Mouse (Mus musculus): ENCODE results near the gene G0s2. TPM values are rescaled to one million over a fixed set of nuclear protein-coding genes. Genes with fewer than 3 reads are reported as not detected.
"Not testable (repeated sequence)": the region's sequence is repeated elsewhere in the genome, so short reads cannot be mapped to it uniquely, and the experiment has no call there.

G0s2 gene
- polyA plus RNA-seq, 1 experiment from 2014 or later, result 11.0 TPM

GRCm38 (mm10) chr1:193263026-193263907 lies 9.8 kb downstream of the G0s2 start:
- Histone ChIP-seq H3K4me1 (no peaks in the 10 kb centered on the region), H3K4me2 (replicated peaks) (no peak overlapping the region), H3K27me3 (no peaks in the 10 kb centered on the region), H3K9ac (replicated peaks) (no peak overlapping the region), H3K27ac (replicated peaks) (no peak overlapping the region), H3K4me3 (no peak overlapping the region), H3K9me3 (no peaks in the 10 kb centered on the region), H3K36me3 (no peaks in the 10 kb centered on the region)
- ATAC-seq (ENCODE audit: low FRiP score, low read depth), result no peak
- 86% methylated on average over 8 of the region's 8 CpGs for WGBS

DNA sequence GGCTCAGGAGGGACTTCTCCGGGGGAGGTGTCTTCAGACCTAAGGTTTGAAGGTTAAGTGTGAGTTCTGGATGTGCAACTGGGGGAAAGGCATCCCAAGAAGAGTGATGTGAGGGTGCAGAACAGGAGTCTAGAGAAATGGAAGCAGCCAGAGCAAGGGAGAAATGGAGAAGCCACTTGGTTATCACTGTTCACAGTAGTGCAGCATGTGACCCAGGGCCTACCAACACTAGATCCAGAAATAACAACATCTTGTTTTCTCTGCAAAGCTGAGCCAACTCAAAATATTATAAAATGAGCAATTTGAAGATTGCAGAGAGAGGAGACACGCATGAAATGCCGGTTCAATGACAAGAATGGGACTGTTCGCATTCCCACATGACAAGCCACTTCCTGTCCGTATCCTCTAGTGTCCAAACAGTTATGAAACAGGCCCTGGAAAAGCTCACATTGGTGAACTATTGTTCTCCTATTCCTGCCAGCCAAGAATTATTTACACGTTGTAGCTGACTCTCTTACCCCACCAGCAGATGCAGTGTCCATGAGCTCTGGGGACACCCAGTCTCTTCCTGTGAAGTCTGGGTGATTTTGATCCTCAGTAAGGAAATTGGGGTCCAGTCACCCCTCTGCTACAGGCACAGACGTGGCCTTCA lies 11.0 kb downstream of the G0s2 start:
- Histone ChIP-seq H3K36me3 (no peaks in the 10 kb centered on the region), H3K27ac (replicated peaks) (no peak overlapping the region), H3K9me3 (no peaks in the 10 kb centered on the region), H3K4me2 (replicated peaks) (no peak overlapping the region), H3K9ac (replicated peaks) (no peak overlapping the region), H3K4me1 (no peaks in the 10 kb centered on the region), H3K27me3 (no peaks in the 10 kb centered on the region), H3K4me3 (no peak overlapping the region)
- ATAC-seq (ENCODE audit: low FRiP score, low read depth), result no peak
- WGBS, result 83% methylated on average over 7 of the region's 7 CpGs

GRCm38 (mm10) chr1:193259559-193259958 lies 13.5 kb downstream of the G0s2 start:
- H3K9ac ChIP-seq (replicated peaks), result no peak overlapping the region
- H3K4me1 ChIP-seq, result no peaks in the 10 kb centered on the region
- no peak overlapping the region for H3K27ac ChIP-seq (replicated peaks)
- no peaks in the 10 kb centered on the region for H3K36me3 ChIP-seq
- no peak overlapping the region for H3K4me3 ChIP-seq
- 0 out of 2 replicates have a peak, but pooled peaks cover 3% of the 10 kb centered on the region for H3K27me3 ChIP-seq
- H3K4me2 ChIP-seq (replicated peaks), result no peak overlapping the region
- ATAC-seq (ENCODE audit: low FRiP score, low read depth), result no peak
- WGBS, result 94% methylated on average over 9 of the region's 9 CpGs
- H3K9me3 ChIP-seq, result no peaks in the 10 kb centered on the region

GRCm38 (mm10) chr1:193256621-193257098 lies 16.4 kb downstream of the G0s2 start:
- no peak overlapping the region for H3K9ac ChIP-seq (replicated peaks)
- no peak overlapping the region for H3K4me2 ChIP-seq (replicated peaks)
- H3K27ac ChIP-seq (replicated peaks), result no peak overlapping the region
- H3K4me3 ChIP-seq, result no peak overlapping the region
- WGBS, result 86% methylated on average over 5 of the region's 5 CpGs
- no peaks in the 10 kb centered on the region for H3K36me3 ChIP-seq
- no peaks in the 10 kb centered on the region for H3K4me1 ChIP-seq
- H3K27me3 ChIP-seq, result 0 out of 2 replicates have a peak, but pooled peaks cover 3% of the 10 kb centered on the region
- no peak for ATAC-seq (ENCODE audit: low FRiP score, low read depth)
- H3K9me3 ChIP-seq, result no peaks in the 10 kb centered on the region

GRCm38 (mm10) chr1:193256289-193256577 lies 16.8 kb downstream of the G0s2 start:
- Histone ChIP-seq H3K4me1 (no peaks in the 10 kb centered on the region), H3K4me2 (replicated peaks) (no peak overlapping the region), H3K27me3 (0 out of 2 replicates have a peak, but pooled peaks cover 3% of the 10 kb centered on the region), H3K9ac (replicated peaks) (no peak overlapping the region), H3K4me3 (no peak overlapping the region), H3K9me3 (no peaks in the 10 kb centered on the region), H3K36me3 (no peaks in the 10 kb centered on the region), H3K27ac (replicated peaks) (no peak overlapping the region)
- ATAC-seq (ENCODE audit: low FRiP score, low read depth), result 0 out of 2 replicates have a peak, but pooled peaks have one; percentile 23

DNA sequence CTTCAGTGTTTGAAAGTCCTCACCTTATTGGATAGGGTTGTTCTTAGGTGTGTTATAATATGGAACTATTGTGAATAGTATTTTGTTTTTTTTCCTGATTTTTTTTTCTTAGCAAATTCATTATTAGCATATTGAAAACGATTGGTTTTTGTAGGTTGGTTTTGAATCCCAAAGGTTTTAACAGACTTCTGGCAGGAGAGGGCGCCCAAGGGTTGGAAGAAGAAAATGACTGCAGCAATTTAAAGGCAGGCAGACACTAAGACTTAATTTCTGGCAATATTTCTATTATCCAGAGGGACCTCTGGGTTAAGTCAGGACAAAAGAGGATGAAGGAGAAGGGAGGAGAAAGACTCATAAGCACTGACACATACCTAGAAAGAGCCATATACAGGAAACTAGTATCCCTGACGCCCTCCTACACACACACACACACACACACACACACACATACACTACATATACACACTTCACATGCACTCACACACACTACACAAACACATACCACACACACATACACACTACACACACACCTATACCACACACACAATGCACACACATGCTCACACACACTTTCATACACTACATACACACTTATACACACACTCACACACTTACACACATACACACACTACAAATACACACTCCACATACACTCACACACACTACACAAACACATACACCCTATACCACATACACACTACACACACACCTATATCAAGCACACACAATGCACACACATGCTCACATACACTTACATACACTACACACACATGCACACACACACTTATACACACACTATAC lies 17.3 kb downstream of the G0s2 start:
- 0 out of 2 replicates have a peak, but pooled peaks have one; percentile 41 for ATAC-seq (ENCODE audit: low FRiP score, low read depth)
- no peaks in the 10 kb centered on the region for H3K9me3 ChIP-seq
- no peak overlapping the region for H3K27ac ChIP-seq (replicated peaks)
- no peaks in the 10 kb centered on the region for H3K36me3 ChIP-seq
- no peak overlapping the region for H3K4me3 ChIP-seq
- WGBS, result 28% methylated on average over 3 of the region's 3 CpGs
- 0 out of 2 replicates have a peak, but pooled peaks cover 3% of the 10 kb centered on the region for H3K27me3 ChIP-seq
- H3K4me1 ChIP-seq, result no peaks in the 10 kb centered on the region
- no peak overlapping the region for H3K4me2 ChIP-seq (replicated peaks)
- H3K9ac ChIP-seq (replicated peaks), result no peak overlapping the region

- Histone ChIP-seq H3K4me2 (replicated peaks) (no peak overlapping the region), H3K27me3 (0 out of 2 replicates have a peak, but pooled peaks cover 3% of the 10 kb centered on the region), H3K9ac (replicated peaks) (no peak overlapping the region), H3K27ac (replicated peaks) (no peak overlapping the region), H3K4me1 (no peaks in the 10 kb centered on the region), H3K36me3 (no peaks in the 10 kb centered on the region), H3K9me3 (no peaks in the 10 kb centered on the region), H3K4me3 (no peak overlapping the region)
- WGBS, result 77% methylated on average over 8 of the region's 8 CpGs
- ATAC-seq (ENCODE audit: low FRiP score, low read depth), result no peak
Measured at GRCm38 (mm10) chr1:193255032-193255431, 18.0 kb downstream of the G0s2 start.

DNA sequence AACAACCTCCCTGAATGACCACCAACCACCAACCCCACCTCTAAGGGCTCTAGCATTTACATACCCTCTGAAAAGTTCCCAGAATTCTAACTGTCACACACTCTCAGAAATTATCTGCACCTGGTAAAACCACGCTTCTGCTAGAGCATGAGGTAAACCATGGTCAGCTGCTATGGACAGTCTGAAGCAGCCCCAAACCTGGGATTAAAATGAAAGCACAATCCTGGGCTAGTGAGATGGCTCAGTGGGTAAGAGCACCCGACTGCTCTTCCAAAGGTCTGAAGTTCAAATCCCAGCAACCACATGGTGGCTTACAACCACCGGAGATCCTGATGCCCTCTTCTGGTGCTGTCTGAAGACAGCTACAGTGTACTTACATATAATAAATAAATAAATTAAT lies 19.1 kb downstream of the G0s2 start:
- not testable (repeated sequence) for H3K9ac ChIP-seq (replicated peaks); H3K9me3 ChIP-seq; H3K4me3 ChIP-seq; H3K27ac ChIP-seq (replicated peaks); H3K27me3 ChIP-seq; ATAC-seq (ENCODE audit: low FRiP score, low read depth); H3K36me3 ChIP-seq; H3K4me1 ChIP-seq; H3K4me2 ChIP-seq (replicated peaks)
- WGBS, result 66% methylated on average over 3 of the region's 3 CpGs

GRCm38 (mm10) chr1:193252616-193253015 lies 20.4 kb downstream of the G0s2 start:
- Histone ChIP-seq H3K9ac (replicated peaks) (no peak overlapping the region), H3K27me3 (0 out of 2 replicates have a peak, but pooled peaks cover 3% of the 10 kb centered on the region), H3K36me3 (no peaks in the 10 kb centered on the region), H3K4me3 (no peak overlapping the region), H3K9me3 (no peaks in the 10 kb centered on the region), H3K27ac (replicated peaks) (no peak overlapping the region), H3K4me2 (replicated peaks) (no peak overlapping the region), H3K4me1 (no peaks in the 10 kb centered on the region)
- no peak for ATAC-seq (ENCODE audit: low FRiP score, low read depth)
- WGBS, result 73% methylated on average over 5 of the region's 5 CpGs

- Histone ChIP-seq H3K9me3 (no peaks in the 10 kb centered on the region), H3K27ac (replicated peaks) (no peak overlapping the region), H3K4me1 (no peaks in the 10 kb centered on the region), H3K4me3 (no peak overlapping the region), H3K9ac (replicated peaks) (no peak overlapping the region), H3K27me3 (0 out of 2 replicates have a peak, but pooled peaks cover 3% of the 10 kb centered on the region), H3K36me3 (no peaks in the 10 kb centered on the region), H3K4me2 (replicated peaks) (no peak overlapping the region)
- ATAC-seq (ENCODE audit: low FRiP score, low read depth), result no peak
- WGBS, result 82% methylated on average over 7 of the region's 7 CpGs
Measured at GRCm38 (mm10) chr1:193251386-193251785, 21.6 kb downstream of the G0s2 start.

DNA sequence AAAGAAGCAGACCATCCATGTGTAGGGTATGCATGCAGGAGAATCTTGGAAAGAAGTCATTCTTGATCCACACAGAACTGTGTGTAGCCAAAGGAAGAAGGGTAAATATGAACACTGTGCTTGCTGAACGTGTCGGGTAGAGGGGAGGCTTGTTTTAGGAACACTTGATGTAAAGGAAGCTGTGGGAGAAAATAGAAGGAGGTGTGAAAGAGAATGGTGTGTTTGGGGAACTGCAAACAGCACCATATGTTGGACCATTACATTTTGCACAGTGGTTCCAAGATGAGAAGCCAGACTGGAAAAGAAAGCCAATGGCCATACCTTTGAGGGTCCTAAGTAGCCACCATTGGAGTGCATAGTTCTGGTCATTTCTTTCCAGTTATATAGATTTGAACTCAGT lies 23.0 kb downstream of the G0s2 start:
- ATAC-seq (ENCODE audit: low FRiP score, low read depth), result no peak
- H3K36me3 ChIP-seq, result no peaks in the 10 kb centered on the region

GRCm38 (mm10) chr1:193244235-193244634 lies 28.8 kb downstream of the G0s2 start:
- Histone ChIP-seq H3K9me3 (no peaks in the 10 kb centered on the region), H3K4me3 (no peak overlapping the region), H3K36me3 (no peaks in the 10 kb centered on the region), H3K27ac (replicated peaks) (no peak overlapping the region), H3K27me3 (no peaks in the 10 kb centered on the region), H3K9ac (replicated peaks) (no peak overlapping the region), H3K4me1 (0 out of 2 replicates have a peak, but pooled peaks cover 2% of the 10 kb centered on the region), H3K4me2 (replicated peaks) (no peak overlapping the region)
- 89% methylated on average over 6 of the region's 6 CpGs for WGBS
- no peak for ATAC-seq (ENCODE audit: low FRiP score, low read depth)

More for the DNA sequence above, 23.0 kb downstream of the G0s2 start:
- 85% methylated on average over 2 of the region's 2 CpGs for WGBS
- Histone ChIP-seq H3K4me1 (no peaks in the 10 kb centered on the region), H3K27me3 (no peaks in the 10 kb centered on the region), H3K27ac (replicated peaks) (no peak overlapping the region), H3K9ac (replicated peaks) (no peak overlapping the region), H3K9me3 (no peaks in the 10 kb centered on the region), H3K4me2 (replicated peaks) (no peak overlapping the region), H3K4me3 (no peak overlapping the region)

Data from midbrain, embryonic 12.5 days (tissue).